In genomic region chr8:121263390-121263775, GRCm38 (mm10) we compare ENCODE assay signal across 10 mouse cellular contexts.
A peak's percentile ranks its signal among the peaks of the same experiment; 100 is the strongest.
DNase-seq lines count a peak whose midpoint lies in the region; ATAC-seq and TF ChIP-seq lines count a peak whose summit lies in the region.
"Had no signal": no experiment of that assay in that cellular context is flagged by ENCODE, and none has a peak within 500 bp of the region (broad histone marks: within the 10 kb centered on the region; RNA-seq: fewer than 3 reads in every experiment).

No protein-coding gene starts in this region.

- TF ChIP-seq CTCF in hindbrain, postnatal 0 days (IDR thresholded peaks at IDR 0.05; ENCODE audit: low read depth): no peak

- WGBS in hindbrain, embryonic 16.5 days: 49% methylated on average over 14 of the region's 14 CpGs
- 48% methylated on average over 14 of the region's 14 CpGs for WGBS in hindbrain, postnatal 0 days
- WGBS in heart, embryonic 13.5 days: 27% methylated on average over 14 of the region's 14 CpGs

- no peak for ATAC-seq in hindbrain, embryonic 16.5 days
- no peak for ATAC-seq in hindbrain, postnatal 0 days
- ATAC-seq in heart, embryonic 13.5 days (ENCODE audit: extremely low read depth, insufficient number of reproducible peaks, low FRiP score, low TSS enrichment): no peak

- H3K36me3 ChIP-seq in hindbrain, embryonic 16.5 days (ENCODE audit: control insufficient read depth, insufficient read depth, low read length): no peaks in the 10 kb centered on the region
- no peaks in the 10 kb centered on the region for H3K36me3 ChIP-seq in hindbrain, postnatal 0 days (ENCODE audit: insufficient read depth, low read length)
- no peaks in the 10 kb centered on the region for H3K36me3 ChIP-seq in heart, embryonic 13.5 days

- no peak overlapping the region for H3K27ac ChIP-seq in hindbrain, embryonic 16.5 days (ENCODE audit: low read depth, low read length)
- H3K27ac ChIP-seq in hindbrain, postnatal 0 days: no peak overlapping the region
- peak overlapping the region; percentile 79 for H3K27ac ChIP-seq in heart, embryonic 13.5 days (replicated peaks)

- H3K27me3 ChIP-seq in hindbrain, embryonic 16.5 days (replicated peaks; ENCODE audit: control insufficient read depth, insufficient read depth, low read length): no peaks in the 10 kb centered on the region; the same call in 1 of the 2 replicates
- H3K27me3 ChIP-seq in hindbrain, postnatal 0 days (ENCODE audit: insufficient read depth, low read length): no peaks in the 10 kb centered on the region
- H3K27me3 ChIP-seq in heart, embryonic 13.5 days (replicated peaks): peaks cover 9% of the 10 kb centered on the region; the same call in 1 of the 2 replicates

- DNase-seq in hindbrain, postnatal 0 days (ENCODE audit: low spot score): no peak
- DNase-seq in kidney, postnatal 10 days: peak; percentile 62
- DNase-seq in lung, postnatal 14 days: peak; percentile 29
- no peak for DNase-seq in cerebellum, adult 8-10 months
- DNase-seq in layer of hippocampus, postnatal 25 days (ENCODE audit: extremely low spot score in 1 of 2, low spot score in 1 of 2): no peak
- no peak for DNase-seq in right cerebral cortex, postnatal 4 days
- DNase-seq: layer of hippocampus, adult 9-11 months had no signal

- peak overlapping the region; percentile 25 for H3K4me2 ChIP-seq in hindbrain, embryonic 16.5 days (ENCODE audit: low read length)
- no peak overlapping the region for H3K4me2 ChIP-seq in hindbrain, postnatal 0 days (ENCODE audit: low read depth, low read length)
- peak overlapping the region; percentile 54 for H3K4me2 ChIP-seq in heart, embryonic 13.5 days

- H3K4me1 ChIP-seq in hindbrain, embryonic 16.5 days (ENCODE audit: control insufficient read depth, insufficient read depth, low read depth, low read length): peaks cover 3% of the 10 kb centered on the region; the same call in 1 of the 2 replicates
- H3K4me1 ChIP-seq in hindbrain, postnatal 0 days (ENCODE audit: insufficient read depth, low read length): no peaks in the 10 kb centered on the region
- H3K4me1 ChIP-seq in heart, embryonic 13.5 days: peaks cover 37% of the 10 kb centered on the region

- H3K9ac ChIP-seq in hindbrain, embryonic 16.5 days (ENCODE audit: low read depth, low read length): no peak overlapping the region; the same call in 1 of the 2 replicates
- H3K9ac ChIP-seq in hindbrain, postnatal 0 days (replicated peaks; ENCODE audit: low read length): no peak overlapping the region
- 0 out of 2 replicates have a peak overlapping the region, but pooled peaks have one; percentile 50 for H3K9ac ChIP-seq in heart, embryonic 13.5 days

- no peak overlapping the region for H3K4me3 ChIP-seq in hindbrain, embryonic 16.5 days (ENCODE audit: low read length)
- H3K4me3 ChIP-seq in hindbrain, postnatal 0 days (ENCODE audit: low read length): no peak overlapping the region
- 0 out of 2 replicates have a peak overlapping the region, but pooled peaks have one; percentile 4 for H3K4me3 ChIP-seq in heart, embryonic 13.5 days
- H3K4me3 ChIP-seq: megakaryocyte, embryonic 14.5 days had no signal

- H3K9me3 ChIP-seq in hindbrain, embryonic 16.5 days (ENCODE audit: control insufficient read depth, low read length): no peaks in the 10 kb centered on the region
- no peaks in the 10 kb centered on the region for H3K9me3 ChIP-seq in hindbrain, postnatal 0 days (ENCODE audit: low read length)
- H3K9me3 ChIP-seq in heart, embryonic 13.5 days: no peaks in the 10 kb centered on the region

Comparison
In these comparisons a context has a peak if more than half of its experiments do, and no peak if none do; other contexts are left out.
1. DNase-seq: peak in kidney, postnatal 10 days (single experiment) and lung, postnatal 14 days (single experiment); none in hindbrain, postnatal 0 days (single experiment), cerebellum, adult 8-10 months (single experiment), layer of hippocampus, postnatal 25 days (0 of 2) and right cerebral cortex, postnatal 4 days (single experiment).